Mouse (Mus musculus): ENCODE results near the gene Fam187a. TPM values are rescaled to one million over a fixed set of nuclear protein-coding genes. Genes with fewer than 3 reads are reported as not detected.

The Fam187a gene
- not detected for total RNA-seq (2023)

GRCm38 (mm10) chr11:102884616-102885219 is at the start of gene Fam187a:
Gene Fam187a, plus strand, starts transcription at chr11:102885169.

GRCm38 (mm10) chr11:102835549-102835948 is 49.4 kb upstream of the Fam187a start, which contains the start of gene Higd1b:
Gene Higd1b, plus strand, starts transcription at chr11:102835849.

GRCm38 (mm10) chr11:102880585-102881313 is 4.2 kb upstream of the Fam187a start, which contains the start of the genes Eftud2 and Ccdc103:
Gene Eftud2, minus strand, starts transcription at chr11:102880985.
Gene Ccdc103, plus strand, starts transcription at chr11:102881204.

DNA sequence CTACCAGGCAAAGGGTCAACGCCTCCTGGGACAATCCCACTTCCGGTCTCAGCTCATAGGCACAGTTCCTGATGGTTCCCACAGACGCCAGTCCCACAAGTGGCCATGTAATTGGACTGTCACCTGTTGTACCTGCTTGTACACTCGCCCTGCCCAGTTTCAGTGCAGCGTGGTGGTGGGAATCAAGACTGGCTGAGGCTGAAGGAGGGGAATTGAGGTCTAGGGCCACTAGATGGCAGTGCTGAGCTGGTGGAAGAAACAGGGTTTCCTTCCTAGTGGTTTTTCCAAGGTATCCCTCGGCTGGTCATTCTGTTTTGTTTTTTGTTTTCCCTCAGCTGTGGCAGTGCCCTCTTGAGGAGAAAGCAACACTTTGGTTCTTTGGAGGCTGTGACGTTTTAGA is 15.8 kb downstream of the Fam187a start, which contains the start of gene Gfap:
TSS of gene Gfap (minus strand) at position 150 of the 400 bp plus-strand sequence.

DNA sequence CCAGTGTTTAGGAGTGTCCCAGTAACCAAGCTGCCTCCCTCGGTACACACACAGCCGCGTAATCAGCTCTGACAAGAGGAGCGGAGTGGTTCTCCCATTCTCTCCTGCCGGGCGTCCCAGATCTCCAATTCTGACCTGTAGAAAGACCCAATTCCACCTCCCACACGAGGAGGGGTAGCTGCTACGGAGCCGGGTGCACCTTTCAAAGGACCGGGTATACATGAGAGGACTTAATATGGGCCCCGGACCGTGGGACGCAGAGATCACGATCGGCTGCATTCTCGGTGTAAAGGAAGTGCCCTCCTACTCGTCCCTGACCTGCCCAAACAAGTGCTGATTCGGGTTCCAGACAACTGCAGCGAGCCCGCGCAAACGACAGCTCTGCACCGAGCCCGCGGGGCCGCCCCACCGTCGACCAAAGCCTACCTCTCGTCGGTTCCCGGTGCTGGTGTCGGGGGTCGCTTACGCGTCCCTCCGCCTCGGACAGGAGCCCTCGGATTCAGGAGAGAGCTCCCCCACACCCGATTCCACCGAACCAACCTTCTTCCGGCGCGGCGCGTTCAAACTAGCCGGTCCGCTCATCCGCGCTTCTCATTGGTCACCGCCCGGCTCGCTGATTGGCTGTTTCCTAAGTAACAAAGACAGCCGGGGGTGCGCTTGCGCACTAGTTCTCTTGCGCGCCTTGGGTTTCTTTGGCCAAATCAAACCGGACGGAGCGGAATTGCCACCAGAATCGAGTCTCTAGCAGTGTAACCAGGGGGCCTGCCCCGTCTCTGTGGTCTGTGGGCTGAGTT is 39.8 kb downstream of the Fam187a start, which contains the start of gene Kif18b:
TSS of gene Kif18b (minus strand) at position 568 of the 794 bp plus-strand sequence.

Other genes with a start within 250 kb of the Fam187a start
- not detected for gene Meioc, start 221.5 kb upstream of the Fam187a start, total RNA-seq (2023)
- 10 to 100 TPM; 24.4 to 25.1 TPM for gene Ccdc43, start 187.4 kb upstream of the Fam187a start, total RNA-seq (2023)
- gene Adam11, start 123.7 kb upstream of the Fam187a start, total RNA-seq (2023): under 1 TPM in 1 of 2 experiments, not detected in 1; 0.52 TPM
- gene Gjc1, start 65.5 kb upstream of the Fam187a start, total RNA-seq (2023): not detected
- not detected for gene Higd1b, start 49.3 kb upstream of the Fam187a start, total RNA-seq (2023)
- 100 to 1,000 TPM; 128 to 132 TPM for gene Eftud2, start 4.2 kb upstream of the Fam187a start, total RNA-seq (2023)
- gene Ccdc103, start 4.0 kb upstream of the Fam187a start, total RNA-seq (2023): not detected
- gene Gfap, start 15.7 kb downstream of the Fam187a start, total RNA-seq (2023): not detected
- gene Kif18b, start 40.0 kb downstream of the Fam187a start, total RNA-seq (2023): under 1 TPM; 0.21 to 0.84 TPM
- gene C1ql1, start 61.5 kb downstream of the Fam187a start, total RNA-seq (2023): not detected
- gene Nmt1, start 143.0 kb downstream of the Fam187a start, total RNA-seq (2023): 10 to 100 TPM; 55.5 to 61.3 TPM
- 10 to 100 TPM; 15.0 to 20.2 TPM for gene Dcakd, start 143.2 kb downstream of the Fam187a start, total RNA-seq (2023)
- 1 to 10 TPM in 1 of 2 experiments, under 1 TPM in 1; 0.99 to 2.3 TPM for gene Plcd3, start 216.5 kb downstream of the Fam187a start, total RNA-seq (2023)
- 10 to 100 TPM; 43.2 to 61.9 TPM for gene Acbd4, start 216.5 kb downstream of the Fam187a start, total RNA-seq (2023)
- gene Hexim1, start 231.1 kb downstream of the Fam187a start, total RNA-seq (2023): 10 to 100 TPM; 41.6 to 56.4 TPM
- 1 to 10 TPM; 4.3 to 4.9 TPM for gene Hexim2, start 247.3 kb downstream of the Fam187a start, total RNA-seq (2023)